Mouse (Mus musculus) embryonic fibroblast, embryonic 13.5 days (primary cell): ENCODE results near the gene Tspan4. TPM values are rescaled to one million over a fixed set of nuclear protein-coding genes. Genes with fewer than 3 reads are reported as not detected.

ENCODE experiments used
- H3K27ac ChIP-seq: 2 replicates; pipeline ENCODE4 v1.5.1; 2012; ENCODE audit warnings: low read length, control low read depth, inconsistent platforms; ENCODE audit not compliant: insufficient read depth
- H3K4me1 ChIP-seq: 2 replicates; pipeline ENCODE4 v1.6.1; 2011; ENCODE audit warnings: low read length; ENCODE audit not compliant: control insufficient read depth, insufficient read depth
- H3K4me3 ChIP-seq: 2 replicates; pipeline ENCODE4 v1.5.1; 2011; ENCODE audit warnings: mild to moderate bottlenecking, control low read depth, low read length; ENCODE audit not compliant: insufficient read depth
- CTCF ChIP-seq: IDR thresholded peaks from 2 replicates; pipeline ENCODE4 v1.5.1; 2011; ENCODE audit warnings: mild to moderate bottlenecking, control low read depth, low read length, moderate library complexity, borderline replicate concordance; ENCODE audit not compliant: insufficient read depth
- POLR2A ChIP-seq: IDR thresholded peaks from 2 replicates; pipeline ENCODE4 v1.6.1; 2011; ENCODE audit warnings: low read depth, mild to moderate bottlenecking, control low read depth, low read length, moderate library complexity
- polyA plus RNA-seq: library from polyadenylated mRNA; stranded (reverse); fragments of >200 nt; gene quantifications from 2 replicates; pipeline ENCODE4 v1.2.4, GENCODE M21; 2011; ENCODE audit warnings: low read depth; ENCODE audit not compliant: missing spikeins, insufficient read length

Tspan4 gene
- polyA plus RNA-seq, 1 experiment, result 184 TPM

- no peak overlapping the region for H3K4me3 ChIP-seq
- H3K4me1 ChIP-seq, result 0 out of 2 replicates have a peak, but pooled peaks cover 7% of the 10 kb centered on the region
- TF ChIP-seq POLR2A (no peak), CTCF (no peak)
- no peak overlapping the region for H3K27ac ChIP-seq
These were observed 15.7 kb upstream of the Tspan4 start for GRCm38 (mm10) chr7:141459301-141459711.

- no peak overlapping the region for H3K4me3 ChIP-seq
- TF ChIP-seq CTCF (no peak), POLR2A (no peak)
- 0 out of 2 replicates have a peak, but pooled peaks cover 7% of the 10 kb centered on the region for H3K4me1 ChIP-seq
- H3K27ac ChIP-seq, result no peak overlapping the region
These were observed 15.0 kb upstream of the Tspan4 start for GRCm38 (mm10) chr7:141460001-141460390.

- Histone ChIP-seq H3K4me1 (peaks cover 9% of the 10 kb centered on the region; the same call in 1 of the 2 replicates), H3K27ac (no peak within 1 kb of the TSS), H3K4me3 (peak within 1 kb of the TSS; percentile 33)
- TF ChIP-seq CTCF, result no peak
- no peak for TF ChIP-seq POLR2A
These were observed 14.5 kb upstream of the Tspan4 start, which contains the start of gene Cracr2b for GRCm38 (mm10) chr7:141460391-141461113. TSS of gene Cracr2b (plus strand) at chr7:141461094.

- H3K4me1 ChIP-seq, result peaks cover 11% of the 10 kb centered on the region; the same call in 1 of the 2 replicates
- no peak overlapping the region for H3K27ac ChIP-seq
- TF ChIP-seq CTCF, result no peak
- TF ChIP-seq POLR2A, result no peak
- H3K4me3 ChIP-seq, result peak overlapping the region; percentile 33
These were observed 13.3 kb upstream of the Tspan4 start for GRCm38 (mm10) chr7:141461521-141462332.

- Histone ChIP-seq H3K27ac (no peak overlapping the region), H3K4me3 (no peak overlapping the region), H3K4me1 (peaks cover 13% of the 10 kb centered on the region; the same call in 1 of the 2 replicates)
- TF ChIP-seq POLR2A (no peak), CTCF (no peak)
These were observed 12.7 kb upstream of the Tspan4 start for GRCm38 (mm10) chr7:141462333-141462821.

- no peak for TF ChIP-seq POLR2A
- no peak for TF ChIP-seq CTCF
- Histone ChIP-seq H3K4me3 (no peak overlapping the region), H3K4me1 (peaks cover 13% of the 10 kb centered on the region; the same call in 1 of the 2 replicates), H3K27ac (no peak overlapping the region)
These were observed 11.0 kb upstream of the Tspan4 start for GRCm38 (mm10) chr7:141463824-141464602.

- H3K4me3 ChIP-seq, result no peak overlapping the region
- peaks cover 13% of the 10 kb centered on the region; the same call in 1 of the 2 replicates for H3K4me1 ChIP-seq
- no peak overlapping the region for H3K27ac ChIP-seq
- TF ChIP-seq CTCF, result no peak
- TF ChIP-seq POLR2A, result no peak
These were observed 10.3 kb upstream of the Tspan4 start for GRCm38 (mm10) chr7:141464603-141465201.

- Histone ChIP-seq H3K4me3 (no peak overlapping the region), H3K4me1 (peaks cover 13% of the 10 kb centered on the region; the same call in 1 of the 2 replicates), H3K27ac (peak overlapping the region; percentile 63)
- TF ChIP-seq POLR2A, result no peak
- no peak for TF ChIP-seq CTCF
These were observed 9.5 kb upstream of the Tspan4 start for GRCm38 (mm10) chr7:141465388-141466044.
